Mouse (Mus musculus) limb, embryonic 10.5 days (tissue): ENCODE results near the gene Tcp11l2. TPM values are rescaled to one million over a fixed set of nuclear protein-coding genes. Genes with fewer than 3 reads are reported as not detected.
A peak's percentile ranks its signal among the peaks of the same experiment; 100 is the strongest.

ENCODE experiments used
- DNase-seq: peaks from one replicate; pipeline ENCODE4 v3.0.0-alpha.2; 2017; ENCODE audit warnings: low spot score
- H3K27ac ChIP-seq: fragments of 300-500 bp; sonication (generic); 2 replicates; pipeline ENCODE4 v1.5.1; 2016; ENCODE audit warnings: mild to moderate bottlenecking
- H3K27me3 ChIP-seq: fragments of 300-500 bp; sonication (generic); 2 replicates; pipeline ENCODE4 v1.6.1; 2016; ENCODE audit warnings: low read depth, mild to moderate bottlenecking; ENCODE audit not compliant: poor library complexity, severe bottlenecking
- H3K36me3 ChIP-seq: fragments of 300-500 bp; sonication (generic); 2 replicates; pipeline ENCODE4 v1.6.1; 2016; ENCODE audit warnings: mild to moderate bottlenecking, moderate library complexity
- H3K4me1 ChIP-seq: fragments of 300-500 bp; sonication (generic); 2 replicates; pipeline ENCODE4 v1.6.1; 2016
- H3K4me3 ChIP-seq: fragments of 300-500 bp; sonication (generic); 2 replicates; pipeline ENCODE4 v1.5.1; 2016; ENCODE audit warnings: mild to moderate bottlenecking, moderate library complexity
- H3K9me3 ChIP-seq: fragments of 300-500 bp; sonication (generic); replicated peaks from 2 replicates; pipeline ENCODE4 v1.6.1; 2016; ENCODE audit warnings: mild to moderate bottlenecking
- WGBS: fragments of 180-500 bp; shearing (Covaris S2); methylation state at CpG from one replicate; pipeline ENCODE4 v1.1.7; 2016; 5-methylcytosine and 5-hydroxymethylcytosine counted together
- polyA plus RNA-seq: library from polyadenylated mRNA; unstranded; fragments of >200 nt; fragmentation: Nextera tagmentation; extraction: Ambion mirVana; gene quantifications from 2 replicates; pipeline ENCODE4 v1.2.1, GENCODE M21; 2016

The Tcp11l2 gene
- polyA plus RNA-seq, 1 experiment from 2014 or later, result 4.2 TPM

- H3K4me1 ChIP-seq, result peaks cover 18% of the 10 kb centered on the region
- no peak overlapping the region for H3K4me3 ChIP-seq
- no peaks in the 10 kb centered on the region for H3K9me3 ChIP-seq
- 58% methylated on average over 13 of the region's 13 CpGs for WGBS
- H3K27me3 ChIP-seq, result no peaks in the 10 kb centered on the region
- peak overlapping the region; percentile 50 for H3K27ac ChIP-seq
- H3K36me3 ChIP-seq, result no peaks in the 10 kb centered on the region
- peak; percentile 46 for DNase-seq
Observed at GRCm38 (mm10) chr10:84562567-84563554, 13.6 kb upstream of the Tcp11l2 start.

GRCm38 (mm10) chr10:84564427-84564826 is 12.0 kb upstream of the Tcp11l2 start:
- 88% methylated on average over 8 of the region's 8 CpGs for WGBS
- Histone ChIP-seq H3K27me3 (no peaks in the 10 kb centered on the region), H3K4me1 (peaks cover 18% of the 10 kb centered on the region), H3K4me3 (no peak overlapping the region), H3K36me3 (no peaks in the 10 kb centered on the region), H3K27ac (no peak overlapping the region), H3K9me3 (no peaks in the 10 kb centered on the region)
- no peak for DNase-seq

- no peaks in the 10 kb centered on the region for H3K36me3 ChIP-seq
- H3K27ac ChIP-seq, result no peak overlapping the region
- no peak for DNase-seq
- 87% methylated on average over 10 of the region's 10 CpGs for WGBS
- no peaks in the 10 kb centered on the region for H3K27me3 ChIP-seq
- H3K4me1 ChIP-seq, result peaks cover 8% of the 10 kb centered on the region; the same call in 1 of the 2 replicates
- no peak overlapping the region for H3K4me3 ChIP-seq
- no peaks in the 10 kb centered on the region for H3K9me3 ChIP-seq
Observed at GRCm38 (mm10) chr10:84571052-84571639, 5.3 kb upstream of the Tcp11l2 start.

GRCm38 (mm10) chr10:84573671-84574420 is 2.6 kb upstream of the Tcp11l2 start:
- H3K4me1 ChIP-seq, result peaks cover 16% of the 10 kb centered on the region
- H3K9me3 ChIP-seq, result no peaks in the 10 kb centered on the region
- H3K27ac ChIP-seq, result no peak overlapping the region
- no peak for DNase-seq
- 72% methylated on average over 5 of the region's 5 CpGs for WGBS
- 0 out of 2 replicates have a peak, but pooled peaks cover 8% of the 10 kb centered on the region for H3K27me3 ChIP-seq
- no peaks in the 10 kb centered on the region for H3K36me3 ChIP-seq
- H3K4me3 ChIP-seq, result no peak overlapping the region

- H3K4me3 ChIP-seq, result peak overlapping the region; percentile 73
- 0 out of 2 replicates have a peak, but pooled peaks cover 8% of the 10 kb centered on the region for H3K27me3 ChIP-seq
- WGBS, result 1% methylated on average over 14 of the region's 14 CpGs
- DNase-seq, result no peak
- no peak overlapping the region for H3K27ac ChIP-seq
- H3K36me3 ChIP-seq, result no peaks in the 10 kb centered on the region
- H3K9me3 ChIP-seq, result no peaks in the 10 kb centered on the region
- peaks cover 16% of the 10 kb centered on the region for H3K4me1 ChIP-seq
Observed at GRCm38 (mm10) chr10:84576029-84576394, 414 bp upstream of the Tcp11l2 start.

GRCm38 (mm10) chr10:84577071-84577727 is 773 bp downstream of the Tcp11l2 start:
- Histone ChIP-seq H3K27me3 (0 out of 2 replicates have a peak, but pooled peaks cover 8% of the 10 kb centered on the region), H3K4me1 (peaks cover 16% of the 10 kb centered on the region), H3K4me3 (peak overlapping the region; percentile 73), H3K36me3 (no peaks in the 10 kb centered on the region), H3K9me3 (no peaks in the 10 kb centered on the region), H3K27ac (peak overlapping the region; percentile 90; the same call in 1 of the 2 replicates)
- 5% methylated on average over 38 of the region's 38 CpGs for WGBS
- peak; percentile 65 for DNase-seq

GRCm38 (mm10) chr10:84578738-84579137 is 2.3 kb downstream of the Tcp11l2 start:
- H3K36me3 ChIP-seq, result no peaks in the 10 kb centered on the region
- H3K27me3 ChIP-seq, result 0 out of 2 replicates have a peak, but pooled peaks cover 8% of the 10 kb centered on the region
- 86% methylated on average over 10 of the region's 10 CpGs for WGBS
- H3K9me3 ChIP-seq, result no peaks in the 10 kb centered on the region
- H3K27ac ChIP-seq, result no peak overlapping the region
- no peak for DNase-seq
- peaks cover 16% of the 10 kb centered on the region for H3K4me1 ChIP-seq
- H3K4me3 ChIP-seq, result no peak overlapping the region

GRCm38 (mm10) chr10:84579527-84579926 is 3.1 kb downstream of the Tcp11l2 start:
- DNase-seq, result no peak
- Histone ChIP-seq H3K36me3 (no peaks in the 10 kb centered on the region), H3K27me3 (0 out of 2 replicates have a peak, but pooled peaks cover 8% of the 10 kb centered on the region), H3K4me3 (no peak overlapping the region), H3K9me3 (no peaks in the 10 kb centered on the region), H3K27ac (no peak overlapping the region), H3K4me1 (peaks cover 16% of the 10 kb centered on the region)
- WGBS, result 78% methylated on average over 2 of the region's 2 CpGs

- WGBS, result 75% methylated on average over 8 of the region's 8 CpGs
Observed at GRCm38 (mm10) chr10:84581191-84581590, 4.8 kb downstream of the Tcp11l2 start.

GRCm38 (mm10) chr10:84582236-84582635 is 5.8 kb downstream of the Tcp11l2 start:
- Histone ChIP-seq H3K9me3 (no peaks in the 10 kb centered on the region), H3K4me1 (peaks cover 9% of the 10 kb centered on the region), H3K36me3 (no peaks in the 10 kb centered on the region), H3K27ac (no peak overlapping the region), H3K4me3 (no peak overlapping the region), H3K27me3 (0 out of 2 replicates have a peak, but pooled peaks cover 8% of the 10 kb centered on the region)
- DNase-seq, result no peak
- 85% methylated on average over 7 of the region's 7 CpGs for WGBS

More at GRCm38 (mm10) chr10:84581191-84581590, 4.8 kb downstream of the Tcp11l2 start:
- Histone ChIP-seq H3K36me3 (no peaks in the 10 kb centered on the region), H3K4me1 (peaks cover 11% of the 10 kb centered on the region), H3K4me3 (no peak overlapping the region), H3K27ac (no peak overlapping the region), H3K9me3 (no peaks in the 10 kb centered on the region), H3K27me3 (0 out of 2 replicates have a peak, but pooled peaks cover 8% of the 10 kb centered on the region)
- no peak for DNase-seq

GRCm38 (mm10) chr10:84584451-84585293 is 8.2 kb downstream of the Tcp11l2 start:
- Histone ChIP-seq H3K4me3 (no peak overlapping the region), H3K27ac (no peak overlapping the region), H3K36me3 (no peaks in the 10 kb centered on the region), H3K4me1 (no peaks in the 10 kb centered on the region), H3K27me3 (no peaks in the 10 kb centered on the region), H3K9me3 (no peaks in the 10 kb centered on the region)
- no peak for DNase-seq
- 73% methylated on average over 11 of the region's 11 CpGs for WGBS
